Mouse (Mus musculus): ENCODE measurements at regions not wholly inside any gene's neighbourhood (a gene's known extent, or its start where the extent isn't known, plus 50 kb on each side); places are given as distances from the start of the nearest gene placed in this dataset.

GRCm38 (mm10) chr12:26176231-26176662 is 238.8 kb downstream of the Rnf144a start:
- no peak for DNase-seq (ENCODE audit: low read depth, low spot score)
- Histone ChIP-seq H3K27me3 (ENCODE audit: control insufficient read depth, insufficient read depth, low read length, poor library complexity, severe bottlenecking) (no peaks in the 10 kb centered on the region), H3K36me3 (ENCODE audit: control insufficient read depth, insufficient read depth, low read length, poor library complexity, severe bottlenecking) (no peaks in the 10 kb centered on the region)

- no peaks in the 10 kb centered on the region for H3K36me3 ChIP-seq (ENCODE audit: control insufficient read depth, insufficient read depth, low read length, poor library complexity, severe bottlenecking)
- DNase-seq (ENCODE audit: low read depth, low spot score), result no peak
- no peaks in the 10 kb centered on the region for H3K27me3 ChIP-seq (ENCODE audit: control insufficient read depth, insufficient read depth, low read length, poor library complexity, severe bottlenecking)
These were observed 251.6 kb downstream of the Rnf144a start for GRCm38 (mm10) chr12:26163416-26163815.

GRCm38 (mm10) chr12:26160861-26161615 is 254.0 kb downstream of the Rnf144a start:
- H3K27me3 ChIP-seq (ENCODE audit: control insufficient read depth, insufficient read depth, low read length, poor library complexity, severe bottlenecking), result no peaks in the 10 kb centered on the region
- DNase-seq (ENCODE audit: low read depth, low spot score), result no peak
- H3K36me3 ChIP-seq (ENCODE audit: control insufficient read depth, insufficient read depth, low read length, poor library complexity, severe bottlenecking), result no peaks in the 10 kb centered on the region

- DNase-seq (ENCODE audit: low read depth, low spot score), result no peak
- no peaks in the 10 kb centered on the region for H3K36me3 ChIP-seq (ENCODE audit: control insufficient read depth, insufficient read depth, low read length, poor library complexity, severe bottlenecking)
- no peaks in the 10 kb centered on the region for H3K27me3 ChIP-seq (ENCODE audit: control insufficient read depth, insufficient read depth, low read length, poor library complexity, severe bottlenecking)
These were observed 262.1 kb downstream of the Rnf144a start for GRCm38 (mm10) chr12:26152992-26153391.

GRCm38 (mm10) chr12:26146336-26146735 is 268.7 kb downstream of the Rnf144a start:
- Histone ChIP-seq H3K36me3 (ENCODE audit: control insufficient read depth, insufficient read depth, low read length, poor library complexity, severe bottlenecking) (no peaks in the 10 kb centered on the region), H3K27me3 (ENCODE audit: control insufficient read depth, insufficient read depth, low read length, poor library complexity, severe bottlenecking) (no peaks in the 10 kb centered on the region)
- DNase-seq (ENCODE audit: low read depth, low spot score), result no peak

- DNase-seq (ENCODE audit: low read depth, low spot score), result no peak
These were observed 269.9 kb downstream of the Rnf144a start for GRCm38 (mm10) chr12:26145085-26145714.

GRCm38 (mm10) chr12:26144616-26145015 is 270.4 kb downstream of the Rnf144a start:
- DNase-seq (ENCODE audit: low read depth, low spot score), result no peak
- Histone ChIP-seq H3K27me3 (ENCODE audit: control insufficient read depth, insufficient read depth, low read length, poor library complexity, severe bottlenecking) (no peaks in the 10 kb centered on the region), H3K36me3 (ENCODE audit: control insufficient read depth, insufficient read depth, low read length, poor library complexity, severe bottlenecking) (no peaks in the 10 kb centered on the region)

More at GRCm38 (mm10) chr12:26145085-26145714, 269.9 kb downstream of the Rnf144a start:
- Histone ChIP-seq H3K36me3 (ENCODE audit: control insufficient read depth, insufficient read depth, low read length, poor library complexity, severe bottlenecking) (no peaks in the 10 kb centered on the region), H3K27me3 (ENCODE audit: control insufficient read depth, insufficient read depth, low read length, poor library complexity, severe bottlenecking) (no peaks in the 10 kb centered on the region)

- Histone ChIP-seq H3K27me3 (ENCODE audit: control insufficient read depth, insufficient read depth, low read length, poor library complexity, severe bottlenecking) (no peaks in the 10 kb centered on the region), H3K36me3 (ENCODE audit: control insufficient read depth, insufficient read depth, low read length, poor library complexity, severe bottlenecking) (no peaks in the 10 kb centered on the region)
- no peak for DNase-seq (ENCODE audit: low read depth, low spot score)
These were observed 271.6 kb downstream of the Rnf144a start for GRCm38 (mm10) chr12:26143411-26143810.

- Histone ChIP-seq H3K27me3 (ENCODE audit: control insufficient read depth, insufficient read depth, low read length, poor library complexity, severe bottlenecking) (no peaks in the 10 kb centered on the region), H3K36me3 (ENCODE audit: control insufficient read depth, insufficient read depth, low read length, poor library complexity, severe bottlenecking) (no peaks in the 10 kb centered on the region)
- DNase-seq (ENCODE audit: low read depth, low spot score), result no peak
These were observed 284.2 kb downstream of the Rnf144a start for GRCm38 (mm10) chr12:26130811-26131210.

- no peaks in the 10 kb centered on the region for H3K27me3 ChIP-seq (ENCODE audit: control insufficient read depth, insufficient read depth, low read length, poor library complexity, severe bottlenecking)
- DNase-seq (ENCODE audit: low read depth, low spot score), result no peak
- H3K36me3 ChIP-seq (ENCODE audit: control insufficient read depth, insufficient read depth, low read length, poor library complexity, severe bottlenecking), result no peaks in the 10 kb centered on the region
These were observed 285.0 kb downstream of the Rnf144a start for GRCm38 (mm10) chr12:26130011-26130410.

GRCm38 (mm10) chr12:26129511-26129910 is 285.5 kb downstream of the Rnf144a start:
- no peaks in the 10 kb centered on the region for H3K27me3 ChIP-seq (ENCODE audit: control insufficient read depth, insufficient read depth, low read length, poor library complexity, severe bottlenecking)
- no peak for DNase-seq (ENCODE audit: low read depth, low spot score)

GRCm38 (mm10) chr12:26128851-26129250 is 286.2 kb downstream of the Rnf144a start:
- H3K27me3 ChIP-seq (ENCODE audit: control insufficient read depth, insufficient read depth, low read length, poor library complexity, severe bottlenecking), result no peaks in the 10 kb centered on the region
- DNase-seq (ENCODE audit: low read depth, low spot score), result no peak
- no peaks in the 10 kb centered on the region for H3K36me3 ChIP-seq (ENCODE audit: control insufficient read depth, insufficient read depth, low read length, poor library complexity, severe bottlenecking)

More at GRCm38 (mm10) chr12:26129511-26129910, 285.5 kb downstream of the Rnf144a start:
- no peaks in the 10 kb centered on the region for H3K36me3 ChIP-seq (ENCODE audit: control insufficient read depth, insufficient read depth, low read length, poor library complexity, severe bottlenecking)

- Histone ChIP-seq H3K27me3 (ENCODE audit: control insufficient read depth, insufficient read depth, low read length, poor library complexity, severe bottlenecking) (no peaks in the 10 kb centered on the region), H3K36me3 (ENCODE audit: control insufficient read depth, insufficient read depth, low read length, poor library complexity, severe bottlenecking) (no peaks in the 10 kb centered on the region)
- DNase-seq (ENCODE audit: low read depth, low spot score), result no peak
These were observed 288.8 kb downstream of the Rnf144a start for GRCm38 (mm10) chr12:26126260-26126659.

GRCm38 (mm10) chr12:26124211-26124610 is 290.8 kb downstream of the Rnf144a start:
- DNase-seq (ENCODE audit: low read depth, low spot score), result no peak
- Histone ChIP-seq H3K36me3 (ENCODE audit: control insufficient read depth, insufficient read depth, low read length, poor library complexity, severe bottlenecking) (no peaks in the 10 kb centered on the region), H3K27me3 (ENCODE audit: control insufficient read depth, insufficient read depth, low read length, poor library complexity, severe bottlenecking) (no peaks in the 10 kb centered on the region)

GRCm38 (mm10) chr12:26115339-26115912 is 299.6 kb downstream of the Rnf144a start:
- Histone ChIP-seq H3K36me3 (ENCODE audit: control insufficient read depth, insufficient read depth, low read length, poor library complexity, severe bottlenecking) (no peaks in the 10 kb centered on the region), H3K27me3 (ENCODE audit: control insufficient read depth, insufficient read depth, low read length, poor library complexity, severe bottlenecking) (no peaks in the 10 kb centered on the region)
- no peak for DNase-seq (ENCODE audit: low read depth, low spot score)

Data from splenic B cell, adult 2 months (primary cell).